In the genomic region with DNA sequence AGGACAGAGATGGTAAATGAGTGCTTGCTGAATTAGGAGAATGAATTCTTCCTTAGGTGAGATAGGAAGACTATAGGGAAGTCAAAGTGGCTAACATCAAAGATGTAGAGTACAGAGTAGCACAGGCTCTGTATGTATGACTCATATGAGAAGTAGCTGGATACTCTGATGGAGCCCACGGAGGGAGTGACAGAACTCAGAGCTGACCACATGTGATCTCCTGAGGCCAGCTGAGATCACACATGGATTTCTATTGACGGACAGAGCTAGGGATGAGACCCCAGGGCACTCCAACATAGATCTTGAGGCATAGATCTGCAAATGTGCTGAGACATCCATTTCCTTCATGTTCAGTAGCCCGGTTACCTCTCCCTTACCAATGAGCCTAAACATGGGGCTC, we compare ENCODE assay signal across 25 mouse cellular contexts.
"Had no signal": no experiment of that assay in that cellular context is flagged by ENCODE, and none has a peak within 500 bp of the region (broad histone marks: within the 10 kb centered on the region; RNA-seq: fewer than 3 reads in every experiment).

No protein-coding gene starts in this region.

- H3K27me3 ChIP-seq: heart, embryonic 13.5 days; heart, embryonic 15.5 days; hindbrain, embryonic 15.5 days; kidney, embryonic 15.5 days; limb, embryonic 12.5 days; liver, embryonic 13.5 days; liver, embryonic 15.5 days had no signal

- H3K27ac ChIP-seq: heart, adult 2 months; heart, embryonic 13.5 days; heart, embryonic 15.5 days; hindbrain, embryonic 13.5 days; hindbrain, embryonic 15.5 days; hindbrain, postnatal 0 days; kidney, embryonic 15.5 days; kidney, postnatal 0 days; layer of hippocampus, adult 2 months; left cerebral cortex, adult 2 months; limb, embryonic 10.5 days; limb, embryonic 12.5 days; liver, embryonic 13.5 days; liver, embryonic 15.5 days had no signal

- H3K36me3 ChIP-seq: heart, embryonic 13.5 days; heart, embryonic 15.5 days; hindbrain, embryonic 13.5 days; hindbrain, embryonic 15.5 days; kidney, embryonic 15.5 days; limb, embryonic 10.5 days; limb, embryonic 12.5 days; liver, embryonic 13.5 days; liver, embryonic 15.5 days had no signal

- DNase-seq: gastrocnemius, postnatal 14 days; gastrocnemius, postnatal 36 days; heart, adult 11 months; heart, postnatal 14 days; heart, postnatal 36 days; kidney, adult 11 months; kidney, adult 2 months; kidney, adult 9 months; kidney, postnatal 25 days; kidney, postnatal 4 days; liver; liver, embryonic 13.5 days had no signal

- H3K4me1 ChIP-seq: hindbrain, embryonic 13.5 days; hindbrain, embryonic 15.5 days; liver, embryonic 13.5 days; liver, embryonic 15.5 days had no signal

- H3K4me3 ChIP-seq: heart, adult 2 months; heart, embryonic 13.5 days; heart, embryonic 15.5 days; hindbrain, embryonic 13.5 days; hindbrain, embryonic 15.5 days; kidney, embryonic 15.5 days; layer of hippocampus, adult 2 months; left cerebral cortex, adult 2 months; limb, embryonic 10.5 days; limb, embryonic 12.5 days; liver, embryonic 13.5 days; liver, embryonic 15.5 days had no signal
